Comparison of ENCODE assay signal across 22 mouse cellular contexts in genomic region chr2:143451661-143452060, GRCm38 (mm10).
DNase-seq lines count a peak whose midpoint lies in the region; ATAC-seq and TF ChIP-seq lines count a peak whose summit lies in the region.
"Had no signal": no experiment of that assay in that cellular context is flagged by ENCODE, and none has a peak within 500 bp of the region (broad histone marks: within the 10 kb centered on the region; RNA-seq: fewer than 3 reads in every experiment).

No protein-coding gene starts in this region.

- peak; percentile 59 for DNase-seq in kidney, postnatal 0 days (ENCODE audit: low spot score)
- DNase-seq in 3T3-L1 (ENCODE audit: low read depth, low spot score) (peak; percentile 51), MEL (ENCODE audit: low read depth, low spot score) (peak; percentile 16)
- peak; percentile 39 for DNase-seq in embryo, embryonic 10.5 days (ENCODE audit: low spot score)
- no peak for DNase-seq in cerebellum, adult 9-10 months
- DNase-seq in urinary bladder, postnatal 4 days (ENCODE audit: low spot score in 2 of 2): no peak
- DNase-seq: cerebellum, adult 8-10 months; heart, adult 2 months; kidney, postnatal 14 days; liver; liver, postnatal 0 days; lung, postnatal 4 days; right cerebral cortex, postnatal 14 days; thymus, postnatal 25 days had no signal

- no peak for ATAC-seq in kidney, postnatal 0 days (replicated peaks; ENCODE audit: low FRiP score, low read depth)
- no peak for ATAC-seq in kidney, embryonic 16.5 days (ENCODE audit: low FRiP score, low TSS enrichment)
- ATAC-seq in monocyte, adult 5-6 weeks (replicated peaks; ENCODE audit: insufficient number of reproducible peaks, low FRiP score, low TSS enrichment, poor library complexity, severe bottlenecking): no peak
- ATAC-seq: intestine, postnatal 0 days; liver, postnatal 0 days had no signal

- no peaks in the 10 kb centered on the region for H3K79me2 ChIP-seq in MEL (ENCODE audit: control insufficient read depth, insufficient read depth, low read length, poor library complexity)

- no peak overlapping the region for H3K9ac ChIP-seq in kidney, postnatal 0 days (ENCODE audit: low read depth, low read length)
- H3K9ac ChIP-seq in kidney, embryonic 16.5 days (replicated peaks; ENCODE audit: low read length): no peak overlapping the region
- no peak overlapping the region for H3K9ac ChIP-seq in MEL (ENCODE audit: control insufficient read depth, low read depth, low read length, poor library complexity, severe bottlenecking)
- H3K9ac ChIP-seq: embryonic facial prominence, embryonic 12.5 days; heart, embryonic 15.5 days; hindbrain, embryonic 14.5 days; liver, postnatal 0 days; midbrain, embryonic 12.5 days had no signal

- no peak for TF ChIP-seq POLR2A in MEL (IDR thresholded peaks at IDR 0.05; ENCODE audit: control insufficient read depth in 1 of 2, insufficient read depth in 1 of 2, low read depth in 1 of 2, low read length in 2 of 2, poor library complexity in 1 of 2)

- no peaks in the 10 kb centered on the region for H3K9me3 ChIP-seq in kidney, postnatal 0 days (replicated peaks; ENCODE audit: low read length)
- H3K9me3 ChIP-seq in kidney, embryonic 16.5 days (ENCODE audit: low read length): no peaks in the 10 kb centered on the region
- no peaks in the 10 kb centered on the region for H3K9me3 ChIP-seq in MEL (replicated peaks; ENCODE audit: insufficient read depth, low read length)
- H3K9me3 ChIP-seq: embryonic facial prominence, embryonic 12.5 days; heart, embryonic 15.5 days; midbrain, embryonic 12.5 days had no signal

- H3K27ac ChIP-seq in kidney, postnatal 0 days: no peak overlapping the region
- H3K27ac ChIP-seq in kidney, embryonic 16.5 days (ENCODE audit: low read length): no peak overlapping the region
- H3K27ac ChIP-seq in MEL (ENCODE audit: control insufficient read depth, low read depth, low read length): no peak overlapping the region
- H3K27ac ChIP-seq: embryonic facial prominence, embryonic 12.5 days; heart, adult 2 months; heart, embryonic 15.5 days; hindbrain, embryonic 14.5 days; midbrain, embryonic 12.5 days had no signal

- TF ChIP-seq RAD21 in MEL (IDR thresholded peaks at IDR 0.05; ENCODE audit: low read depth, low read length): no peak

- H3K4me1 ChIP-seq in kidney, postnatal 0 days (replicated peaks; ENCODE audit: insufficient read depth, low read length): no peaks in the 10 kb centered on the region
- H3K4me1 ChIP-seq in kidney, embryonic 16.5 days (ENCODE audit: insufficient read depth, low read length): no peaks in the 10 kb centered on the region
- H3K4me1 ChIP-seq in MEL (ENCODE audit: control insufficient read depth in 1 of 2, insufficient read depth in 2 of 2, low read length in 2 of 2): no peaks in the 10 kb centered on the region
- H3K4me1 ChIP-seq: embryonic facial prominence, embryonic 12.5 days; heart, embryonic 15.5 days; midbrain, embryonic 12.5 days had no signal

- no peak for TF ChIP-seq EP300 in MEL (IDR thresholded peaks at IDR 0.05; ENCODE audit: low read depth in 1 of 2, low read length in 2 of 2)

- H3K4me3 ChIP-seq in kidney, postnatal 0 days (replicated peaks; ENCODE audit: low read depth, low read length): no peak overlapping the region
- no peak overlapping the region for H3K4me3 ChIP-seq in kidney, embryonic 16.5 days (ENCODE audit: low read length)
- H3K4me3 ChIP-seq in MEL (ENCODE audit: control insufficient read depth in 1 of 2, insufficient read depth in 1 of 2, low read depth in 2 of 2, low read length in 2 of 2): no peak overlapping the region
- H3K4me3 ChIP-seq: embryonic facial prominence, embryonic 12.5 days; heart, adult 2 months; heart, embryonic 15.5 days; midbrain, embryonic 12.5 days had no signal

- H3K4me2 ChIP-seq in kidney, postnatal 0 days (ENCODE audit: low read length): no peak overlapping the region
- H3K4me2 ChIP-seq in kidney, embryonic 16.5 days (replicated peaks; ENCODE audit: low read depth, low read length): no peak overlapping the region
- H3K4me2 ChIP-seq: embryonic facial prominence, embryonic 12.5 days; heart, embryonic 15.5 days; hindbrain, embryonic 14.5 days; midbrain, embryonic 12.5 days had no signal

- H3K27me3 ChIP-seq in kidney, postnatal 0 days (ENCODE audit: insufficient read depth, low read length): no peaks in the 10 kb centered on the region
- H3K27me3 ChIP-seq in kidney, embryonic 16.5 days (ENCODE audit: insufficient read depth, low read length): no peaks in the 10 kb centered on the region
- no peaks in the 10 kb centered on the region for H3K27me3 ChIP-seq in MEL (ENCODE audit: control insufficient read depth in 1 of 2, insufficient read depth in 2 of 2, low read length in 2 of 2)
- H3K27me3 ChIP-seq: embryonic facial prominence, embryonic 12.5 days; heart, embryonic 15.5 days; midbrain, embryonic 12.5 days had no signal

- no peaks in the 10 kb centered on the region for H3K36me3 ChIP-seq in kidney, postnatal 0 days (ENCODE audit: insufficient read depth, low read length)
- H3K36me3 ChIP-seq in kidney, embryonic 16.5 days (ENCODE audit: insufficient read depth, low read length): no peaks in the 10 kb centered on the region
- no peaks in the 10 kb centered on the region for H3K36me3 ChIP-seq in MEL (ENCODE audit: control insufficient read depth in 1 of 2, insufficient read depth in 2 of 2, low read length in 2 of 2)
- H3K36me3 ChIP-seq: embryonic facial prominence, embryonic 12.5 days; G1E; heart, embryonic 15.5 days; midbrain, embryonic 12.5 days had no signal

- TF ChIP-seq CTCF in kidney, postnatal 0 days (IDR thresholded peaks at IDR 0.05; ENCODE audit: low read depth): no peak
- no peak for TF ChIP-seq CTCF in MEL (IDR thresholded peaks at IDR 0.05 in 2 of 3, conservative IDR thresholded peaks at IDR 0.05 in 1 of 3; ENCODE audit: control insufficient read depth in 1 of 3, insufficient read depth in 1 of 3, low read depth in 2 of 3, low read length in 3 of 3, poor library complexity in 1 of 3, severe bottlenecking in 1 of 3)

TF ChIP-seq in MEL, 35 proteins besides CTCF, POLR2A, EP300 and RAD21:
- TF ChIP-seq BHLHE40 (IDR thresholded peaks at IDR 0.05; ENCODE audit: borderline replicate concordance, low read depth, low read length) (no peak), TCF12 (IDR thresholded peaks at IDR 0.05; ENCODE audit: low read depth, low read length) (no peak), SIN3A (IDR thresholded peaks at IDR 0.05; ENCODE audit: low read length) (no peak), MXI1 (IDR thresholded peaks at IDR 0.05; ENCODE audit: low read depth, low read length) (no peak), ZMIZ1 (IDR thresholded peaks at IDR 0.05; ENCODE audit: low read depth, low read length) (no peak), MYC (IDR thresholded peaks at IDR 0.05; ENCODE audit: low read depth, low read length) (no peak), TBP (IDR thresholded peaks at IDR 0.05; ENCODE audit: low read depth, low read length) (no peak), MYB (IDR thresholded peaks at IDR 0.05; ENCODE audit: low read depth, low read length) (no peak), GATA1 (IDR thresholded peaks at IDR 0.05; ENCODE audit: low read depth, low read length) (no peak), ZKSCAN1 (IDR thresholded peaks at IDR 0.05; ENCODE audit: low read depth, low read length) (no peak), UBTF (IDR thresholded peaks at IDR 0.05; ENCODE audit: borderline replicate concordance, insufficient read depth, low read depth, low read length) (no peak), HCFC1 (IDR thresholded peaks at IDR 0.05; ENCODE audit: low read depth, low read length) (no peak)

Comparison
In these comparisons a context has a peak if more than half of its experiments do, and no peak if none do; other contexts are left out.
1. DNase-seq: peak in kidney, postnatal 0 days (single experiment), 3T3-L1 (single experiment), MEL (single experiment) and embryo, embryonic 10.5 days (single experiment); none in cerebellum, adult 9-10 months (single experiment) and urinary bladder, postnatal 4 days (0 of 2).